Mouse (Mus musculus) right cerebral cortex, postnatal 25 days (tissue): ENCODE measurements around the gene Pcdh9.
A peak's percentile ranks its signal among the peaks of the same experiment; 100 is the strongest.

ENCODE experiments used
- DNase-seq: peaks from one replicate; pipeline ENCODE4 v3.0.0; 2022

The Pcdh9 gene

GRCm38 (mm10) chr14:93102755-93103154, 787.7 kb downstream of the Pcdh9 start:
- DNase-seq: no peak

GRCm38 (mm10) chr14:93095081-93095480, 795.4 kb downstream of the Pcdh9 start:
- DNase-seq: no peak

DNA sequence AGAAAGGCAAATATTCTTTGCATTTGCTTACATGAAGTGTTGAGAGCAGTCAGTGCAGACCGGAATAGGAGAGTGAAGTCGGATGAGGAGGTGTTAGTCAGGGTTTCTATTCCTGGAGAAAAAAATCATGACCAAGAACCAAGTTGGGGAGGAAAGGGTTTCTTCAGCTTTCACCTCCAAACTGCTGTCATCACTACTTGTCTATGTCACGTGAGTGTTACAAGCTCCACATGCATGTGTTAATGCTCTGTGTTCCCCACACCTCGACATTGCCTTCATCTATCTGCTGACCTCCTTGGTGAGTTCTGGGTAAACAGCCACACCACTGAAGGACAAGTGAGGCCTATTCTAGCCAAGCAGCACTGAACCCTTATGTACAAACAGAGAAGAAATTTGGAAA, 797.7 kb downstream of the Pcdh9 start:
- DNase-seq: no peak

GRCm38 (mm10) chr14:93085646-93086045, 804.8 kb downstream of the Pcdh9 start:
- DNase-seq: no peak

GRCm38 (mm10) chr14:93083140-93083539, 807.3 kb downstream of the Pcdh9 start:
- DNase-seq: no peak

- DNase-seq: no peak
Observed at GRCm38 (mm10) chr14:93080910-93081309, 809.6 kb downstream of the Pcdh9 start.

GRCm38 (mm10) chr14:93075761-93076160, 814.7 kb downstream of the Pcdh9 start:
- no peak for DNase-seq

DNA sequence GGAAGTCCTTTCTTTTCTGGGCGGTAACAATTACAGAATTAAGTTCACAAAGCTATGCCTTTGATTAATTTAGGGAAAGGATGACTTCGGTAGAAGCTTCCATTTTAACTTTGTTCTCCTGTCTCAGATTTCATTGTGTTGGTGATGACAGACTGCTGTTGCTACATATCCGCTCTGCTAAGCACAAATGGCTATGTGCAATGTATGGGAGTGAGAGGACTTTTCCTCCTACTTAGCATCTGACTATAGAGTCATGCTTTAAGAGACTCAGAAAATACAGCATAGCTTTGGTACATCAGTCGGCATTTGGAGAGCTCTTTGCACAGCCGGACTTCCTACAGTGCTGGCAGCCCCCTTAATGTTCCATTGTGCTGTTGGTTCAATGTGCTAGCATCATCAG, 818.1 kb downstream of the Pcdh9 start:
- no peak for DNase-seq

DNA sequence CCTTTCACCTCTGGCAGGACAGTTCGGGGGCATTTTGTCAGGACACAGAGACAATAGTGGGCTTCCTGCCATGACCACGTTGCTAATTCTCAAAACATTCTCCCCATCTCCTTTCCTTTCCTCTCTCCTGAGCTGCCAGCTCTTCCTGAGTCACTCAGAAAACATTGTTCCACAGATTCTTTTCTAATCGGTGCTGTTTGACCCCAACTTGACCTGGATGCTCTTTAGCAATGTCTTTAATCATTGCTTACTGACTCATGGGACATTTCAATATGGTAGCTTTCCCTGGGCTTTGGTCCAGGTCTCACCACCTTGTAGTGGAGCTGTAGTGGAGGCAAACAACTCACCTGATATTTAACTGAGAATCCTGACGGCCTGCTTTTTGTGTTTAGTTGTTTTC, 820.3 kb downstream of the Pcdh9 start:
- DNase-seq: no peak

GRCm38 (mm10) chr14:93067411-93068336, 822.8 kb downstream of the Pcdh9 start:
- DNase-seq: no peak

GRCm38 (mm10) chr14:93066732-93067410, 823.6 kb downstream of the Pcdh9 start:
- DNase-seq: no peak

DNA sequence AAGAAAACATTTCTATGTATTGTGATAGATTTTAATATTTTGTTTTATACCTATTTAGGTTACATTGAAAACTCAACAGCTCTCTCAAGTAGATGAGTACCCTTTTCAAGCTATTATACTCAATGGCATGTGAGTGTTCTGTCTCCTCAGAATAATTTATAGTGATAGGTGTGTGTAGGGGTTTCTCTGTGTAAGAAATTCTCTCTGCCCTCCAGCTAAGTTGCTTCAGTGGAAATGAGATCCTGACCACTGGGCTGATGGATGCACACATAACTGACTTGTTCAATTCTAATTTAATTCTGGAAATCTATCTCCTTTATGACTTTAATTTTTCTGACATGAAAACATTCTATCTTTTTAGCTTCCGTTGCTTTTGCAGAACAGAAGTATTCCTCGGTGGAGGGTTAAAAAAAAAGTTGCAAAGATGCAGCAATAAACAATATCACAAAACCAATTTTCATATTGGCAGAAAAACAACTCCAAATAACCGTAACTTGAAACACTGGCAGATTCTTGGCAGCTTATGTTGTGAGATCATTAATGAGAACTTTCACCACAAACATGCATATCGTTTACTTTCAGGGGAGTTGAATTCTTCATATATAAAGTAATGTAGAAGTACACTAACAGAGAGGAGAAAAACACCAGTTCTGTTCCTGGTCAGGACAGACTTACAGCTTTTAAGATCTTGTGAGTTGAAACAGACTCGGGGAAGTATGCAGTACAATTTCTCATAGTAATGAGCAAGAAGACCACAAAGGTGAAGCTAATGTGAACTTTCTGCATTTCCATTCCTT, 828.5 kb downstream of the Pcdh9 start:
- DNase-seq: no peak

DNA sequence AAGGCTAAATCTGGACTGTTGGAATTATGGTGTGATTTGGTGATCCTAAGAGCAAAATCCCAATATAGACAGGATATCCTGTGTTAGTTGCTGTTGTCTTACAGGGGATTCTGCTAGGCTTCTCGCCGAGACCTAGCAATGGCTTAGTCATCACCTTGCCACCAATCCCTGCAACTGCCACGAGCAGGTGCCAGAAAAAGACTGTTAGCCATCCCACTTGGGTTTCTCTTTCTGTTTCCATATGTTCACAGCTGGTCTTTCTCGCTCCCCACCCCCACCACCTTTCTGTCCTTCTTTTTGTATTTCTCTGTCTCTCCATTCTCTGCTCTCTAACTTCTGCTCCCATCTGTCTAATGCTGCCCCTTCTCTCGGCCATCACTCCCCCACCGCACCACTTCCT, 831.7 kb downstream of the Pcdh9 start:
- no peak for DNase-seq

- DNase-seq: no peak
Observed at GRCm38 (mm10) chr14:93055997-93056396, 834.5 kb downstream of the Pcdh9 start.

DNA sequence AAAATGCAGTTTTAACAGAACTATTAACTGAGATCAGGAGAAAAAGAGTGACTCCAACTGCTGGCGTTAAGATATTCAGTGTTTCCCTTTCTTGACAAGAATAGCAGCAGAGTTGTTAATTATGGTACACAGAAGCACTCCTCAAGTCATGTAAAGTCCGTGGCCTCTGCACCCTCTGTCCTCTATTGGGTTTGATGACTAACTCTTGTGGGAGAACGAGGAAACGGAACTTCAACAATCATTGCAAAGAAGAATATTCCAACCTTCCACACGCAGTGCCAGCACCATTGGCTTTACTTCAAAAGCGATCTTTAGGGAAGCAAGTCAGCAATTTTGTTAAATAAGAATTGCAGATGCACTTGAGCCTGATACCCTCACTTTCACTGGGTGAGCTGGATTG, 849.9 kb downstream of the Pcdh9 start:
- DNase-seq: no peak

DNA sequence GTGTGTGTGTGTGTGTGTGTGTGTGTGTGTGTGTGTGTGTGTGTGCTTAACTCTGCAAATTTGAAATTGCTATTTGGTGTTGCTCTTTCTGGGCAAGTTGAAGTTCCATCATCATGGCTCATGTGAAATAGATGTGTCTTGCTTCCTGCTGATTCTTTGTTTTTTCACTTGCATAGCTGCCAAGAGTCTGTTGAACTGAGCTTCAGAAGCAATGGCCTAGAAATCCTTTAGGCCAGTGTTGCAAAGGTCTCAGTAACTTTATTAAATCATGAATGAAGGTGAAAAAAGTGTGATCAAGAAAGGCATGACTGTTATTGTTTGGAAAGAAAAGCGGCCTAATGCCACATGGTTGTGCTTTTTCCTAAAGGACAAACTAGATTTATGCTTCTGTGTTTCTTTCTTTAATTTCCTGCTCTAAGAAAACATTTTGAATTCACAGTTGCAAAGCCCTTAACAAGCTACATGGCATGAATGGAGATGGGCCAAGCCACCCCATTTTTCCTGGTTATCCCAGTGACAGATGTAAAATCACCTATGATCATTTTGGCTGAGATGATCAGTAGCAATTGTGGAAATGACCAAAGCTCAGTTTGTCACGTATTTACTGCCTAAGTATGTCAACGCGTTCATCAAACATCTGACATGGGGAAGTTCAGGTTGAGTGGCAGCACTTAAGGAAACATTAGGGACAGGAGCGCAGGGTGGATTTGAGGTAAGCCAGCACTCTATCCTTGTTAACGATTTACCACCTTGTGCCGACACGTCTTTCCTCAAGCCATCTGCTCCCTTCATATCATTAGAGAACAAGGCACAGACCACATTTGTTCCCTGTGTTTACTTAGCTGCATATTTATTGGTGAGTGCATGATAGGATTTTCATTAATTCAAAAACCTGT, 850.9 kb downstream of the Pcdh9 start:
- DNase-seq: no peak

DNA sequence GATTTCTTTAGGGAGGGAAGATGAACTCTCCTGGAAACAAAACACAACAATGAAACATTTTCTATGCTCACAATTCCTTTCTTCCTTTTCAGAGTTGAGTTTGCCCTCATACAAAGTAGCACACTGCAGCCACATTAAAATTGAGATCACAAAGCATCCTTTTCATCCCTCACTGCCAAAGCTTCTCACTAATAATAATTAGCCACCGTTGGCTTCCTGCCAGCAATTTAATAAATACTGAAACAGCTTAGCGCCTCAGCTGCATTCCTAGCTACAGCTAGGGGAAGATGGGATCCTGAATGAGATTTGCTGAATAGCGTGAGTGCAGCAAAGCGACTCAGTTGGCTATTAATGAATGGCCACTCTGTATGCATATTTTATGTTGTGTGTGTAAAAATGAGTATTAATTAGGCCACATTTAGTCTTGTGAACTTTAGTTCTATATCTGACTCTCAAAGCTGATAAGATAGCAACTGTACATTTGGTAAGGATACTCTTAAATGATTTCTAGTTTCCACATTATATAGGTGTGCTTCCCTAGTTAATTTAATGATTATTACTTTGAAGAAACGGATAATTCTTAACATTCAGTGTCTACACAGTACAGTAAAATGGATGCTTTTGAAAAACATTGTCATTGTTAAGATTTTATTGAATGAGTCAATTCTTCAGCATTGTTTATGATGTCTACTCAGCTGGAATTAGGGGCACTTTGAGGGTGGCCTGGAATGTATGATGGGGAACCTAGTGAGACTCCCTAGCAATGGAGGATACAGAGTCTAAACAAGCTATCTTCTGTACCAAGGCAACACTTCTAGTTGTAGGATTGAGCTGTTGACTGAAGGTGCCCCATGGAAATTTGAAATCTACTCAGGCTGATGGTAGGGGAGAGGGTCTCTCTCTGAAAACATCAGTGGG, 881.1 kb downstream of the Pcdh9 start:
- peak; percentile 11 for DNase-seq
